Mouse (Mus musculus) liver, embryonic 14.5 days (tissue): ENCODE measurements around the gene Fem1a. TPM values are rescaled to one million over a fixed set of nuclear protein-coding genes. Genes with fewer than 3 reads are reported as not detected.
A peak's percentile ranks its signal among the peaks of the same experiment; 100 is the strongest.

Experiments used
- ATAC-seq: fragments of 200-750 bp; cut with Nextera tagmentation; 2 replicates; pipeline ENCODE4 v1.8.0; 2017; ENCODE audit warnings: moderate number of reproducible peaks, mild to moderate bottlenecking, moderate library complexity; ENCODE audit not compliant: insufficient read depth
- DNase-seq, 3 experiments: peaks; one replicate each; pipeline ENCODE4 v3.0.0-alpha.2; 2012 to 2013; ENCODE audit warnings: low read depth in 3 of 3, low spot score in 3 of 3
- H3K27ac ChIP-seq: fragments of 300-500 bp; sonication (generic); 2 replicates; pipeline ENCODE4 v1.5.1; 2014; ENCODE audit warnings: moderate library complexity, mild to moderate bottlenecking, control low read depth, inconsistent platforms
- H3K27me3 ChIP-seq: fragments of 300-500 bp; sonication (generic); 2 replicates; pipeline ENCODE4 v1.6.1; 2014; ENCODE audit warnings: mild to moderate bottlenecking, low read length, moderate library complexity; ENCODE audit not compliant: control insufficient read depth, insufficient read depth
- H3K36me3 ChIP-seq: fragments of 300-500 bp; sonication (generic); replicated peaks from 2 replicates; pipeline ENCODE4 v1.6.1; 2014; ENCODE audit warnings: low read depth; ENCODE audit not compliant: control insufficient read depth, insufficient read depth
- H3K4me1 ChIP-seq, 2 experiments: fragments of 200-500 bp in 1 of 2; fragments of 300-500 bp in 1 of 2; sonication (generic) in 1 of 2; replicated peaks; 2 replicates each; pipeline ENCODE4 v1.6.1; 2012 to 2014; ENCODE audit warnings: antibody characterized with exemption in 1 of 2, inconsistent platforms in 1 of 2, low read length in 1 of 2; ENCODE audit not compliant: control insufficient read depth in 2 of 2, insufficient read depth in 2 of 2
- H3K4me2 ChIP-seq: fragments of 300-500 bp; sonication (generic); 2 replicates; pipeline ENCODE4 v1.6.1; 2014; ENCODE audit warnings: low read depth, mild to moderate bottlenecking, control low read depth, moderate library complexity
- H3K4me3 ChIP-seq, 2 experiments: fragments of 200-500 bp in 1 of 2; fragments of 300-500 bp in 1 of 2; sonication (generic) in 1 of 2; 2 replicates each; pipeline ENCODE4 v1.5.1; 2012 to 2014; ENCODE audit warnings: low read depth in 2 of 2, low read length in 2 of 2, mild to moderate bottlenecking in 2 of 2, control low read depth in 1 of 2, inconsistent platforms in 1 of 2, moderate library complexity in 1 of 2; ENCODE audit not compliant: insufficient read depth in 1 of 2
- H3K9ac ChIP-seq: fragments of 300-500 bp; sonication (generic); replicated peaks from 2 replicates; pipeline ENCODE4 v1.6.1; 2014; ENCODE audit warnings: mild to moderate bottlenecking, control low read depth, moderate library complexity
- H3K9me3 ChIP-seq: fragments of 300-500 bp; sonication (generic); 2 replicates; pipeline ENCODE4 v1.6.1; 2016; ENCODE audit warnings: low read length, mixed read lengths; ENCODE audit not compliant: control insufficient read depth
- CTCF ChIP-seq: IDR thresholded peaks from 2 replicates; pipeline ENCODE4 v1.5.1; 2016; ENCODE audit warnings: antibody characterized with exemption, low read depth, control low read depth
- EP300 ChIP-seq: IDR thresholded peaks from 2 replicates; pipeline ENCODE4 v1.6.1; 2016; ENCODE audit warnings: antibody characterized with exemption, low read depth
- WGBS: fragments of 180-500 bp; shearing (Covaris S2); extraction: QIAGEN DNeasy Blood & Tissue Kit; methylation state at CpG from one replicate; pipeline ENCODE4 v1.1.7; 2014; ENCODE audit not compliant: insufficient replicate concordance; 5-methylcytosine and 5-hydroxymethylcytosine counted together
- polyA plus RNA-seq, 2 experiments: library from polyadenylated mRNA; depleted of rRNA in 1 of 2; stranded (reverse) in 1 of 2; unstranded in 1 of 2; fragments of >200 nt; fragmentation: Nextera tagmentation in 1 of 2; extraction: Ambion mirVana in 1 of 2; gene quantifications; 2 replicates each; pipeline versions ENCODE4 v1.2.1 to v1.2.3; 2012 to 2014

Fem1a gene
- polyA plus RNA-seq, 2 experiments: 4.9 to 5.8 TPM

DNA sequence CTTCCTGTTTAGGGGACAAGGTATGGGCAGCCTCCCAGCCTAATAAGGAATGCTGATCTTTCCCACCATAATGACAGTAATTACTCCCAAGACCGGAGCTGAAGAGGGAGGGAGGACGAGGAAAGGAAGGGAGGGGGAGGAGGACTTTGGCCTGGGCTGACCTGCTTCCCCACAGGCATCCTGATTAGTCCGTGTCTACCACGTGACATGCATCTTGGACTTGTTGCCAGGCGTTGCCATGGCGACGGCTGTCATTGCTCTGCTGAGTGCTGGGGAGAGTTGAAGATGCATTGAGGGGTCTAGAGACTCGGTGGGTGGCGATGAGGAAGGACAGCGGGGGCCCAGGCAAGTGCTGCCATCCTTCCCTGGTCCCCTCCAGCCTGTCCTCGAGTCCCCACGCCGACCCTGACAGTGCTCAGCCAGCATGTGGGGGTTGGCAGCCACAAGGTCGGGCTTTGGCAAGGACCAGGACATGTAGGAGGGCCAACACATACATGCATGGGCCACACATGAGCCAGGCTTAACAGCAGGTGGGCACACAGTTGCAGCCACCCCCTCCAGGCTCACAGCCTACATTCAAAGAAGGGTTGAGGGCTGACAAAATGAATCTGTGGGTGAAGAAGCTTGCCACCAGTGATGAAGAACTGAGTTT is 22.7 kb upstream of the Fem1a start:
- Histone ChIP-seq H3K4me2 (no peak overlapping the region), H3K27me3 (no peaks in the 10 kb centered on the region), H3K27ac (no peak overlapping the region), H3K4me3 (no peak overlapping the region), H3K4me1 (no peaks in the 10 kb centered on the region; a peak in 1 of 4 replicates), H3K36me3 (no peaks in the 10 kb centered on the region), H3K9ac (no peak overlapping the region), H3K9me3 (no peaks in the 10 kb centered on the region)
- 3% methylated on average over 14 of the region's 14 CpGs for WGBS
- DNase-seq (no peak), ATAC-seq (no peak)
- TF ChIP-seq EP300 (no peak), CTCF (no peak)

DNA sequence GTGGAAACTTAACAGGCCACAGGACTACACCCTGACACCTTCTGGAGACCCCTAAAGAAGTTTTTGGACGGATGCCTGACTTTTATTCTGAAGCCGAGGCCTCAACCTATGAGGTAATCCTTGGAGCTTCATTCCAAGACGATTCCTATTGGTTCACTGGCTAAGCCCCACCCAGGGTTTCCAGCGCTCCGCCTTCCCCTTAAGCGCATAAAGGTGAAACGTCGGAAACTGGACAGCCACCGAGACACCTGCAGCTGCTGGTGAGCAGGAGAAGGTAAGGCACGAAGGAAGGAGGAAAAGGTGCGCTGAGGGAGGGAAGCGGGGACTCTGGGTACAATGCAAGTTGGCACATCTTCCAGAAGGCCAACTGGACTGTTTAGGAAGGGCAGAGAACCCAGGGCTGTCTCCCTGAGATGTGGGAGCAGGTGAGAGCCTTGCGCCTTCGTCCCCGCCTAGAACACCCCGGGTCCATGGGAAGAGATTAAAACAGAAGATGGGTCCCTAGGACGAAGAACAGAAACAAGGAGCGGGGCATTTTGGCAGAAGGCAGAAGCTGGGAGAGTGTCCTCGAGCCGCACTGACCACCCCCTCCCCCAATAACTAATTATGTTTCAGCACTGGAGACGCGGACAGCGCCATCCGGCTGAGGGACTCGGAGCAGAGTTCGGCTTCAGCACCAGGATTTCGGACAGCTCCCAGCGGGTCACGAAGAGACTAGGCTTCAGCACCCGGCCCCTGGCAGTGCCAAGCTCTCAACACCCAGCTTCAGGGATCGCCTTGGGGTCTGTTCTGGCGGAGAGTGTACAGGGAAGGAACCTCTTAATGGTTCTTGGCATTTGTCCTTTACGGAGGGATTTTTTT is 14.8 kb upstream of the Fem1a start:
- Histone ChIP-seq H3K27ac (no peak overlapping the region), H3K36me3 (no peaks in the 10 kb centered on the region), H3K4me2 (no peak overlapping the region), H3K9me3 (no peaks in the 10 kb centered on the region), H3K4me3 (no peak overlapping the region), H3K27me3 (0 out of 2 replicates have a peak, but pooled peaks cover 2% of the 10 kb centered on the region), H3K4me1 (no peaks in the 10 kb centered on the region), H3K9ac (no peak overlapping the region)
- 2% methylated on average over 33 of the region's 33 CpGs for WGBS
- no peak for TF ChIP-seq EP300
- peak; percentile 14; the same call in 1 of the 2 replicates for TF ChIP-seq CTCF
- DNase-seq: peak; percentile 64 to 67 (median 66)
- no peak for ATAC-seq

DNA sequence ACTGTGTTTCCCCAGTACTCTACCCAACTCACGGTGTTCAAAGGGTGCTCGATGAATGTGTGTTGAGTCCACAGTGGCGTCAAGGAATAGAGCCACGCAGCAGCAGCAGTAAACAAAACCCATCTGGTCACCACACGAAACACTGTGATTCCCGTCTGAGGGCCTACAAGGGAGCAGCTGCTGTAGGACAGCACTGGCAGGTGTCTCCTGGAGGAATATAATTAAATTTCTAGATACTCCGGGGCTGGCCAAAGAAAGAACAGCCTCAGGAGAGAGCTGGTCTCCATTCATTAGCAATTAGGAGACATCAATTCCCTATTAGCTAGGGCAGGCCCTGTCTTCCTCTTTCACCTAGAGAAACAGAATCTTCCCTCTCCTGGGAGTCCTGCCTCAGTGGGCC is 11.0 kb upstream of the Fem1a start:
- ATAC-seq (no peak), DNase-seq (no peak)
- WGBS: 57% methylated on average over 7 of the region's 7 CpGs
- Histone ChIP-seq H3K27ac (no peak overlapping the region), H3K36me3 (no peaks in the 10 kb centered on the region), H3K4me3 (no peak overlapping the region), H3K9ac (no peak overlapping the region), H3K27me3 (0 out of 2 replicates have a peak, but pooled peaks cover 2% of the 10 kb centered on the region), H3K4me2 (no peak overlapping the region), H3K4me1 (no peaks in the 10 kb centered on the region), H3K9me3 (no peaks in the 10 kb centered on the region)
- TF ChIP-seq CTCF: no peak

DNA sequence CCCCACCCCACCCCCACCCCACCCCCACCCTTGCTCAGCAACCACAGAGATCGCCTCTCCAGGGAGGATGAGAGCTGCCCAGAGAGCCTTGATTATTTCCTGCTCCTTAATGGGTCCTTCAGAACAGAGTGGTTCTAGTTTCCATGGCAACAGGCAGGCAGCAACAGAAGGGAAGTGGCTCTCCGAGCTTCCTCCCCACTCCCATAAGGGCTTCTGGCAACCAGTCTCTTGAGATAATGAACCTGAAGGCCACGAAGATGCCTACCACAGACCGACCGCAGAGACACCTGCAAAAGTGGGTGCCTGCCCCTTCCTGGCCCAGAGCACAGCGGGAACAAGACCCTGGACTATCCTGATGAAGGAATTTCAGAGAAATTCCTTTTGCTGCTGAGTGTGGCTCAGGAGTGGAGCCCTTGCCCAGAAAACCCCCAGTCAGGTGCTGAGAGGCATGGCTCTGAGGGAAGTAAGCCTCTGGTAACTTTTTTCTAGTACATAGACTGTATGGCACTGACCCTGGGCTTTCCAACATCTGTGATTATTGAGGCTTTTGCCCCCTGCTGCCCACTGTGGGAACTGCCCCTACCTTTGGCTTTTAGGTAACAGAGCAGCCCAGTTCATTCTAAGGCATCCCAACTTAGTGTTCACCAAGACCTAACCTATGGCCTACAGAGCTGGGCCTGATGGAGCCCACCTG is 5.3 kb upstream of the Fem1a start:
- TF ChIP-seq EP300 (no peak), CTCF (peak; percentile 76)
- no peak overlapping the region for H3K9ac ChIP-seq
- WGBS: 5% methylated on average over 6 of the region's 6 CpGs
- no peak for DNase-seq
- H3K9me3 ChIP-seq: no peaks in the 10 kb centered on the region
- ATAC-seq: no peak
- H3K27ac ChIP-seq: no peak overlapping the region
- no peaks in the 10 kb centered on the region for H3K27me3 ChIP-seq
- no peaks in the 10 kb centered on the region for H3K36me3 ChIP-seq
- H3K4me2 ChIP-seq: no peak overlapping the region
- H3K4me3 ChIP-seq: no peak overlapping the region
- H3K4me1 ChIP-seq: no peaks in the 10 kb centered on the region; a peak in 1 of 4 replicates

DNA sequence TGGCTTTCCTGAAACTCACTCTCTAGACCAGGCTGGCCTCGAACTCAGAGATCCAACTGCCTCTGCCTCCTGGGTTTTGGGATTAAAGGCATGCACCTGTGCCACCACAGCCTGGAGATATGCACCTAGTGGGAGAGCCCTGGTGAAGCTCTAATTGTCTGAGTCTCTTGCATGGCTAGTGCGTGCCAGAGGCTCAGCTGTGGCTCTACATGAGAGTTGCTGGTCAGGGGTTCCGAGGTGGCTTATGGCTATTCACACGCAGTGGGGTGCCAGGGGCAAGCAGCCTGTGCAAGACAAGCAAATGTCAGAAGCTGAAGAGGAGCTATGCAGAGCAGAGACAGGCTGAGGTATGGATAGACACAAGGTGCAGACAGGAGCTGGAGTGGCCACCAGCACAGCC is 1.9 kb upstream of the Fem1a start:
- DNase-seq (no peak), ATAC-seq (no peak)
- no peak for TF ChIP-seq CTCF
- no peak for TF ChIP-seq EP300
- Histone ChIP-seq H3K27ac (no peak overlapping the region), H3K9ac (no peak overlapping the region), H3K4me2 (no peak overlapping the region), H3K4me3 (no peak overlapping the region), H3K4me1 (peaks cover 0 to 6% of the 10 kb centered on the region in 2 experiments; a peak in 2 of 4 replicates), H3K36me3 (peaks cover 12% of the 10 kb centered on the region), H3K9me3 (no peaks in the 10 kb centered on the region), H3K27me3 (no peaks in the 10 kb centered on the region)
- WGBS: 85% methylated on average over 4 of the region's 4 CpGs
